Mouse (Mus musculus) cerebellum, adult 2 months (tissue): Measurements from ENCODE around the gene Golph3l. TPM values are rescaled to one million over a fixed set of nuclear protein-coding genes. Genes with fewer than 3 reads are reported as not detected.
A peak's percentile ranks its signal among the peaks of the same experiment; 100 is the strongest.

Source experiments
- DNase-seq, 2 experiments: peaks; one replicate each; pipeline ENCODE4 v3.0.0; 2021
- H3K27ac ChIP-seq: fragments of 200-500 bp; 2 replicates; pipeline ENCODE4 v1.5.1; 2012; ENCODE audit warnings: low read length, control low read depth, inconsistent platforms; ENCODE audit not compliant: insufficient read depth
- H3K27me3 ChIP-seq: fragments of 200-500 bp; 2 replicates; pipeline ENCODE4 v1.6.1; 2012; ENCODE audit warnings: inconsistent platforms, mild to moderate bottlenecking, low read length, moderate library complexity; ENCODE audit not compliant: control insufficient read depth, insufficient read depth
- H3K4me1 ChIP-seq: fragments of 200-500 bp; 2 replicates; pipeline ENCODE4 v1.6.1; 2011; ENCODE audit warnings: low read length; ENCODE audit not compliant: control insufficient read depth, insufficient read depth
- H3K4me3 ChIP-seq: fragments of 200-500 bp; replicated peaks from 2 replicates; pipeline ENCODE3; 2011; ENCODE audit warnings: mild to moderate bottlenecking, low read depth, low read length, control low read depth; ENCODE audit not compliant: insufficient read depth
- CTCF ChIP-seq: fragments of 200-500 bp; IDR thresholded peaks from 2 replicates; pipeline ENCODE4 v1.5.1; 2011; ENCODE audit warnings: low read depth, mild to moderate bottlenecking, control low read depth, low read length, moderate library complexity, borderline replicate concordance; ENCODE audit not compliant: insufficient read depth
- POLR2A ChIP-seq: fragments of 200-500 bp; IDR thresholded peaks from 2 replicates; pipeline ENCODE4 v1.6.1; 2011; ENCODE audit warnings: low read length, control low read depth, borderline replicate concordance; ENCODE audit not compliant: insufficient read depth
- WGBS: fragments of 180-500 bp; shearing (Covaris S2); methylation state at CpG from one replicate; pipeline ENCODE4 v1.1.7; 2018; 5-methylcytosine and 5-hydroxymethylcytosine counted together
- polyA plus RNA-seq: library from polyadenylated mRNA; depleted of rRNA; stranded (reverse); fragments of >200 nt; gene quantifications from 2 replicates; pipeline ENCODE4 v1.2.3, GENCODE M21; 2012

The Golph3l gene
- polyA plus RNA-seq, 1 experiment, result 22.7 TPM

DNA sequence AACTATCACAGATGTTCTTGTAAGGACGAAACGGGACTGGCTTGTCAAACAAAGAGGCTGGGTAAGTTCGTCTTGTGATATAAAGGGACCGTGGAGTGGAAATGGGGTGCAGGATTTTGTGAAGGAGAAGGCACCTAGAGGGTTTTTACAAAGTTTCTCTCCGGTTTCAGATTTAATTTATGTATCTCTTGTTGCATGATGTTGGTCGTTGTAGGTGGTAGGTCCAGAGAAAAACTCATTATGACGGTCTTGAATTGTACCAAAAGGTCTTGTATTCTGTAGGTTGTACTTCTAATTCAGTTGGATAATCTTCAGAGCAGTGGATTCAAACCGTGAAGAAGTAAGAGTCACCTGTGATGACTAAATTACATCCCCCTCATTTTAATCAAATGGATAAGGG lies 71.2 kb downstream of the Golph3l start:
- peaks cover 15% of the 10 kb centered on the region for H3K4me1 ChIP-seq
- 1% methylated on average over 8 of the region's 8 CpGs for WGBS
- H3K4me3 ChIP-seq, result peak overlapping the region; percentile 67
- no peaks in the 10 kb centered on the region for H3K27me3 ChIP-seq
- DNase-seq, result no peak
- H3K27ac ChIP-seq, result peak overlapping the region; percentile 89; the same call in 1 of the 2 replicates
- TF ChIP-seq POLR2A (no peak), CTCF (no peak)

DNA sequence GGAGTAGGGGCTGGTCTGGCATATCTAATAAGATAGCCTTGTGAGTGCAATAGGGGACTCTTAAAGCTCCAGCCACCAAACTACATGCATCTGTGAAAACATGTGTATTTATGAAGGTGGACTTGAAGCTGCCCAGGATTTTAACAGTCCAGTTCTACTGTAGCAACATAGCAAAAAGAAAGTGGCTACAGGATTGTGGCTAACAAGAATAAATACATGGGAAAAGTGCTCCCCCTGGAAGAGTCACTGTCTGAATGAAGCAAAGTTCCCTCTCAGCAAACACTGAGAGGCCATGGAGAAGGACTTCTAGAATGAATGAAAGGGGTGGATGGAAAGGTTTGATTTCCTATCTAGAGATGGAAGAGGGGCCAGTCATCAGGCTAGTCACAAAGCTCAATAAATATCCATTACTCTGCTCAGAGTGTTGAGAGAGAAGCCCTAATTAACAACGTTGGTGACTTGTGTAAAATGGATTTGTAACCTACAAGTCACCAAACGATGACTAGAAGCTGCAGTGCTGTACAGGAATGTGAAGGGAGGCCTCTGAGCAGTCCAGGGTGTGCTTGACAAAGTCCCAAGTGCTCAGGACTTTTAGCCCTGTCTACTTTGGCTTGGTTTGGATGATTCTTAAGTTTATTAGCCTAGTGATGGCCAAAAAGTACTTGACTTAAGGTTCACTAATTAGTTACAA lies 72.2 kb downstream of the Golph3l start:
- TF ChIP-seq POLR2A (no peak), CTCF (no peak)
- peaks cover 15% of the 10 kb centered on the region for H3K4me1 ChIP-seq
- H3K27ac ChIP-seq, result no peak overlapping the region
- 11% methylated on average over 2 of the region's 2 CpGs for WGBS
- DNase-seq, result no peak
- H3K4me3 ChIP-seq, result peak overlapping the region; percentile 26
- no peaks in the 10 kb centered on the region for H3K27me3 ChIP-seq

DNA sequence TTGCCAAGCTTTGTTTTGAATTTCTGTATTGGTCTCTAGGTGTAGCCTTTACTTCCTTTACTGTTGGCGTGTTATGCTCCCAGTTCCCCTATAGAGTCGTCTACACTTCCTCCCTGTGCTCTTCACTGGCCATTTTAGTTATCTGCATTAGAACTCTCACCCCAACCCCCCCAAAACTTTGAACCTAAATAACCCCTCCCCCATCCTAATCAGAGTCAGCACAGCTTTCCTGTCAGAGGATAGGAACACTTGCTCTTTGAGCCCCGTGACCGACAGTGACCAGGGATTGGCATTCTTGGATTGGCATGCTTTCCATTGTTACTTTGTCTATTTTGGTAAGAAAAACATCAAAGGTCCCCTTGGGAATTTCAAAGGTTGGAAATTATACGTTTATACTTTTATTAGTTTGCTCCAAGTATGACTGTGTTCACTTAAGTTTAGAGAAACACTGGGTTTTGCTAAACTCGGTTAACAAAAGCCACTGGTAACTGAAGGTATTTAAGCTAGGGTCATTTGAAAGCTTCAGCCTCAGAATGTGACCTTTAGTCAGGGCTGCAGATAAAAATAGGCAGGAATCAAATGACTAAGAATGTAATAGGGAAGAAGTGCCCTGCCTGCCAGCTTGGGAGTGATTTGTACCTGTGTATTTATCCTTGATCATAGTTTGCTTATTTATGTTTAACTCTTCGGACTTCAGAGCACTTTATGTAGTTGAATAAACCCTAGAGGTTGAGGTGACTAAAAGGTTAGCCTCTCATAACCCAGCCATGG lies 73.4 kb downstream of the Golph3l start:
- peak overlapping the region; percentile 15 for H3K4me3 ChIP-seq
- no peaks in the 10 kb centered on the region for H3K27me3 ChIP-seq
- H3K4me1 ChIP-seq, result peaks cover 15% of the 10 kb centered on the region
- H3K27ac ChIP-seq, result no peak overlapping the region
- WGBS, result 42% methylated on average over 7 of the region's 7 CpGs
- no peak for DNase-seq
- TF ChIP-seq POLR2A (no peak), CTCF (no peak)

DNA sequence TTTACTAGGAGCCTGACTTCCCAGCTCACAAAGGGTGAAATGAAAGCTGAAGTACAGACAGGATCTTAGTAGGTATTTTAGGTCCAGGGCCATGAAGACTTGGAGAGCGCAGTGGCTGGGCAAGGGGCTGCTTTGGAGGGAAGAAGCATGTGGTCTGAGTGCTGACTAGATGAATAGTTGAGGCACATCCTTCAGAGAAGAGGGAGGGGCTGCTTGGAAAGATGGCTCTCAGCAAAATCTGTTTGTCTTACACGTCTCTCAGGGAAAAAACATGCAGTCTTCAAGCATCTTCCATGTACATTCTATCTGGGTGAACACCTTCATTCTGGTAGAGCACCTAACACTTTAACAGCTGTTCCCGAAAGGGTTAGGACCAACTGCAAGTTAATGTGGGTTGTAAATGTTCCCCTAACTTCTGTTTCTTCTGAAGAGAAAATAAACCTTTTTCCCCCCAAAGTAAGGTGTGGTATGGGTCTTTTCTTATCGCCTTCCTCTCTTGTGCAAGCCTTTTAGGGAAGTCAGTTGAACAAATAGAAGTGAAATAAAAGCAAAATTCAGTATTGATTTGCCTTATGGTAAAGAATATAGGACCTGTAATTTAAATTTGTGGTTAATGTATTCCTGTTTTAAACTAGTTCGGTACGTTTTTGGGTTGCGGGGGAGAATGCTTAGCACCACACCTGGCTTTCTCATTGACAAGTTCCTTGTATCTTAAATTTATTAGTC lies 74.2 kb downstream of the Golph3l start:
- no peaks in the 10 kb centered on the region for H3K27me3 ChIP-seq
- TF ChIP-seq CTCF (no peak), POLR2A (no peak)
- H3K27ac ChIP-seq, result no peak overlapping the region
- no peak for DNase-seq
- H3K4me3 ChIP-seq, result no peak overlapping the region
- peaks cover 20% of the 10 kb centered on the region for H3K4me1 ChIP-seq
- WGBS, result 74% methylated on average over 7 of the region's 7 CpGs

DNA sequence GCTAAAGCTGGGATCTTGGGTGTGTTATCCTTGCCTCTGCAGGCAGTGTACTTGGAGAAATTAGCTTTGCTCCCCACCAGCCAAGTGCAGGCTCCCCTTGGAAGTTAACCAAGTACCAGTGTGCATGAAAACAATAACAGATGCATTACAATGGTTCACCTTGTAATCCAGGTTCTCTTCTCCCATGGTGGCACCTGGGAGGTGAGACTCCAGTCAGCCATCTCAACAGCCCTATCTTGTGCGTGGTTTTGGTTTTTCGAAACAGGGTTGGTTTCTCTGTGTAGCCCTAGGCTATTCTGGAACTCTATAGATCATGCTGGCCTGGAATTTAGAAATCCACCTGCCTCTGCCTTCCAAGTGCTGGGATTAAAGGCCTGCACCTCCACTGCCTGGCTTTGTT lies 74.8 kb downstream of the Golph3l start:
- TF ChIP-seq CTCF (no peak), POLR2A (no peak)
- H3K4me1 ChIP-seq, result peaks cover 20% of the 10 kb centered on the region
- no peak for DNase-seq
- WGBS, result 56% methylated on average over 2 of the region's 2 CpGs
- H3K27ac ChIP-seq, result no peak overlapping the region
- H3K4me3 ChIP-seq, result no peak overlapping the region
- no peaks in the 10 kb centered on the region for H3K27me3 ChIP-seq

DNA sequence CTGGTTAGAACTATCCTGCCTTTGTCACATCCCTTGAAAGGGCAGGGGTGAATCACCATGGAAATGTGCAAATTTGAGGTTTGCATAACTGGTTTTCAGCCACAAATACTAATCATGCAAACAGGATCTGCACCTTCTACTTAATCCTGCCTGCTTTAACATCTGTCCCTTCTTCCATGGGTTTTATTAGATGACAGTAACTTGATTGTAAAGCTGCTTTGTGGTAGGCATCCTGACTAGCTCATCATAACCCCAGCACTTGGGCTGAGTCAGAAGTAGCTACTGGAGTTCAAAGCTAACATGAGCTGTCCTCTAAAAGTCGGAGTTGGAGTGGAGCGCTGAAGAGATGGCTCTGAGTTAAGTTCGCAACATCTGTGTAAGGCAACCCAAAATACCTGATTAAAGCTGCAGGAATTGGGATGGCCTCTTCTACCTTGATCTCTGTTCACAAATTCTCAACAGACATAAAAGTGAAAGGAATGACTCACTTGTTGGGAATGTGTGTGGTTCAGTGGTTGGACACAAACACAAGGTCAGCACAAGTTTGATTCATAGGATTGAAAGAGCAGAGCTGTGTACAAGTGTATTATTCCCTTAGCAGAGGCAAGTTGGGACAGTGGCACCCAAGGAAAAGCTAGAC lies 75.4 kb downstream of the Golph3l start:
- no peak overlapping the region for H3K27ac ChIP-seq
- DNase-seq, result no peak
- no peak overlapping the region for H3K4me3 ChIP-seq
- WGBS, result 91% methylated on average over 3 of the region's 3 CpGs
- no peaks in the 10 kb centered on the region for H3K27me3 ChIP-seq
- no peak for TF ChIP-seq CTCF
- no peak for TF ChIP-seq POLR2A
- H3K4me1 ChIP-seq, result peaks cover 20% of the 10 kb centered on the region

DNA sequence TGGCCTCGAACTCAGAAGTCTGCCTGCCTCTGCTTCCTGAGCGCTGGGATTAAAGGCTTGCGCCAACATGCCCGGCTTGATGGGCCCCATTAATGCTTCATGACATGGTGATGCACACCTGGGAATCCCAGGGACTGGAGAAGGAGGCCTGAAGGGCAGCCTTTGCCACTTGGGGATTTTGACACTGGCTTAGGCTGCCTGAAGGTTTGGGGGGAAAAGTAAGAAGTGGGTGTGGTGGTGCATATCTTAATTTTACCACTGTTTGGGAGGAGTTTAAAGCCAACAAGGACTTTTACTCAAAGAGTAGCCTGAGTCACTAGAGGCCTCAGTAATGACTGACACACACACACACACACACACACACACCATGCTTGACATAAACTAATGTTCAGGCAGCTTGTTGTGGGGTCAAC lies 76.2 kb downstream of the Golph3l start:
- WGBS, result 90% methylated on average over 4 of the region's 4 CpGs
- TF ChIP-seq CTCF (no peak), POLR2A (no peak)
- no peak overlapping the region for H3K27ac ChIP-seq
- no peak overlapping the region for H3K4me3 ChIP-seq
- H3K27me3 ChIP-seq, result no peaks in the 10 kb centered on the region
- peaks cover 20% of the 10 kb centered on the region for H3K4me1 ChIP-seq
- DNase-seq, result no peak
